In the genomic region with DNA sequence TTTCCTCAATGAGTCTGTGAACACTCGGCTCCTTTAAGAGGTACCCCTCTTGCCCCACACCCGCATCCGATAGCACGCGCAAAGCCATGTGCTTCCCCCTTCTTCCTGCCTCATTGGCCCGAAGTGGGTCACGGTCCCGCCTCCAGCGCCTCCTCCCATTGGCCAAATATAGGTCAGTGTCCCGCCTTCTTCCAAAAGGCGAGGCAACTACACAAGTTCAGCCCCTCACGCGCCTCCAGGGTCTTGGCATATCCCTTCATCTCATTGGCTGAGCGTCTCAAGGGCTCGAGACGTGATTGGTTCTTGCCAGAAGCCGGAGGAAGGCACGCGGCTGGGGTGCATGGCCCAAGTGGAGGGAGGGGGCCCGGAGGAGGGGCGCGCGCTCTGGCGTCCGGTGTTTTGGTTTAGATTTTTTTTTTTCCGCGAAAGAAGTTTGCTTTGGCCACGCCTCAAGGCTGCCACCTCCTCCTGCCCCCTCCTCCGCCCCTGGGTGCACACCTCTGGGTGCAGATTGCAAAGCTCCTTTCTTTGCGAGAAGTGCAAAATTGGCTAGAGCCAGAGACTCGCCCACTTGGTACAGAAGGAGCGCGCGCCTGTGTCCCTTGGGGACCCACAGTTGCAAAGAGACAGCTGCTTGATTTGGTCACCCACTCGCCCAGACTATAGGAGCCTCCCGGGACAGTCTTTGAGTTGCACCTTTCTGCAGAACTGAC, we compare ENCODE assay signal across 8 mouse cellular contexts. TPM values are rescaled to one million over a fixed set of nuclear protein-coding genes. Genes with fewer than 3 reads are reported as not detected.
A peak's percentile ranks its signal among the peaks of the same experiment; 100 is the strongest.
DNase-seq lines count a peak whose midpoint lies in the region; ATAC-seq and TF ChIP-seq lines count a peak whose summit lies in the region.

TSS of gene Dbp (plus strand) at position 359 of the 713 bp plus-strand sequence.

- peak within 1 kb of the TSS; percentile 97 for H3K4me2 ChIP-seq in forebrain, embryonic 16.5 days (ENCODE audit: low read length)
- peak within 1 kb of the TSS; percentile 98 for H3K4me2 ChIP-seq in lung, embryonic 15.5 days

- H3K27ac ChIP-seq in ES-E14 (ENCODE audit: insufficient read depth, low read depth, low read length, poor library complexity, severe bottlenecking): peak within 1 kb of the TSS; percentile 22; the same call in 1 of the 2 replicates
- H3K27ac ChIP-seq in forebrain, embryonic 16.5 days (ENCODE audit: low read length): peak within 1 kb of the TSS; percentile 74
- peak within 1 kb of the TSS; percentile 86 for H3K27ac ChIP-seq in lung, embryonic 15.5 days

- H3K4me1 ChIP-seq in ES-E14 (ENCODE audit: control insufficient read depth in 2 of 2, insufficient read depth in 2 of 2, low read length in 2 of 2, poor library complexity in 1 of 2): peaks cover 5 to 22% of the 10 kb centered on the region in 2 experiments; a peak in 3 of 4 replicates
- H3K4me1 ChIP-seq in forebrain, embryonic 16.5 days (replicated peaks; ENCODE audit: control insufficient read depth, insufficient read depth, low read length): peaks cover 75% of the 10 kb centered on the region
- peaks cover 64% of the 10 kb centered on the region for H3K4me1 ChIP-seq in lung, embryonic 15.5 days

- peak; percentile 99 for DNase-seq in ES-E14 (ENCODE audit: low read depth, low spot score)
- peak; percentile 97 to 100 for DNase-seq in cerebellum, adult 18-20 months
- peak; percentile 96 to 98 for DNase-seq in heart, postnatal 36 days
- DNase-seq in layer of hippocampus, adult 8-10 months (ENCODE audit: low spot score in 2 of 2): peak; percentile 100
- peak; percentile 100 for DNase-seq in ovary, adult 18-20 months (ENCODE audit: low spot score)
- DNase-seq in thymus, postnatal 0 days (ENCODE audit: low spot score): peak; percentile 99

- peak within 1 kb of the TSS; percentile 74 for H3K9ac ChIP-seq in ES-E14 (ENCODE audit: insufficient read depth, low read depth, low read length, poor library complexity, severe bottlenecking)
- H3K9ac ChIP-seq in forebrain, embryonic 16.5 days (replicated peaks; ENCODE audit: low read depth, low read length): peak within 1 kb of the TSS; percentile 56
- peak within 1 kb of the TSS; percentile 77 for H3K9ac ChIP-seq in lung, embryonic 15.5 days

- H3K9me3 ChIP-seq in ES-E14 (ENCODE audit: control insufficient read depth, insufficient read depth, low read depth, low read length): no peaks in the 10 kb centered on the region
- H3K9me3 ChIP-seq in forebrain, embryonic 16.5 days (ENCODE audit: control insufficient read depth, low read length): no peaks in the 10 kb centered on the region
- H3K9me3 ChIP-seq in lung, embryonic 15.5 days: no peaks in the 10 kb centered on the region

- 0% methylated on average over 36 of the region's 36 CpGs for WGBS in forebrain, embryonic 16.5 days
- under 1% methylated on average over 36 of the region's 36 CpGs for WGBS in lung, embryonic 15.5 days

- H3K36me3 ChIP-seq in ES-E14 (ENCODE audit: control insufficient read depth, insufficient read depth, low read length, poor library complexity, severe bottlenecking): peaks cover 2% of the 10 kb centered on the region; the same call in 1 of the 2 replicates
- no peaks in the 10 kb centered on the region for H3K36me3 ChIP-seq in forebrain, embryonic 16.5 days (ENCODE audit: control insufficient read depth, insufficient read depth)
- H3K36me3 ChIP-seq in lung, embryonic 15.5 days: no peaks in the 10 kb centered on the region

- in situ Hi-C loops in ES-E14 (cut with MboI; ENCODE audit: low sequenced_read_pairs in 2 of 2, unreplicated experiment in 2 of 2): no loop called here

- H3K27me3 ChIP-seq in forebrain, embryonic 16.5 days (replicated peaks; ENCODE audit: control insufficient read depth, insufficient read depth, low read length): peaks cover 4% of the 10 kb centered on the region; the same call in 1 of the 2 replicates
- H3K27me3 ChIP-seq in lung, embryonic 15.5 days: peaks cover 15% of the 10 kb centered on the region

- intact Hi-C loops in heart, postnatal 36 days (cut with DNase I): loop anchor here (5.0 kb wide), 1 partner anchor 1002 kb away; no protein-coding TSS in a partner anchor

- H3K4me3 ChIP-seq in ES-E14 (ENCODE audit: insufficient read depth in 1 of 2, low read depth in 1 of 2, low read length in 2 of 2, poor library complexity in 1 of 2, severe bottlenecking in 1 of 2): peak within 1 kb of the TSS; percentile 80 to 85
- H3K4me3 ChIP-seq in forebrain, embryonic 16.5 days (replicated peaks; ENCODE audit: low read length): peak within 1 kb of the TSS; percentile 55
- peak within 1 kb of the TSS; percentile 61 for H3K4me3 ChIP-seq in lung, embryonic 15.5 days

- peak; percentile 86 for ATAC-seq in forebrain, embryonic 16.5 days
- ATAC-seq in lung, embryonic 15.5 days (ENCODE audit: borderline replicate concordance, extremely low read depth, low FRiP score, low TSS enrichment): peak; percentile 90

TF ChIP-seq in ES-E14, 5 proteins besides CTCF, POLR2A, EP300 and RAD21:
- no peak for TF ChIP-seq ZC3H11A (IDR thresholded peaks at IDR 0.05; ENCODE audit: borderline replicate concordance, low read depth, low read length)
- TF ChIP-seq MAFK (IDR thresholded peaks at IDR 0.05; ENCODE audit: insufficient read depth, low read depth, low read length): no peak
- TF ChIP-seq CHD2 (IDR thresholded peaks at IDR 0.05; ENCODE audit: low read depth, low read length): peak; percentile 86
- TF ChIP-seq ZNF384 (IDR thresholded peaks at IDR 0.05; ENCODE audit: low read depth, low read length): peak; percentile 34; the same call in 1 of the 2 replicates
- peak; percentile 49; the same call in 1 of the 2 replicates for TF ChIP-seq HCFC1 (IDR thresholded peaks at IDR 0.05; ENCODE audit: borderline replicate concordance, insufficient read depth, low read length)

RNA-seq across cellular contexts. Expression of gene Dbp, which starts in this region (rescaled TPM):
- 10.0 and 10.6 TPM in 2 replicates for total RNA-seq in ES-E14 (2012; rRNA removed)
- 4.1 and 4.3 TPM in 2 replicates for polyA plus RNA-seq in forebrain, embryonic 16.5 days (2015; fragmentation: Nextera tagmentation; extraction: Ambion mirVana)
- total RNA-seq in heart, postnatal 36 days (2021): 100 to 1,000 TPM in 1 of 2 experiments, 10 to 100 TPM in 1; 44.4 to 158 TPM
- 100 to 1,000 TPM in 2 of 4 experiments, 10 to 100 TPM in 2; 76.7 to 136 (median 109) TPM for total RNA-seq in layer of hippocampus, adult 8-10 months (2022)
- 2.7 and 3.1 TPM in 2 replicates for polyA plus RNA-seq in lung, embryonic 15.5 days (2015; fragmentation: Nextera tagmentation; extraction: Ambion mirVana)
- 10.6 and 13.4 TPM in 2 replicates for polyA plus RNA-seq in thymus, postnatal 0 days (2015; fragmentation: Nextera tagmentation; extraction: Ambion mirVana)

Comparison
In these comparisons a context has a peak if more than half of its experiments do, and no peak if none do; other contexts are left out.
1. Peak in every context shown above with its lines: DNase-seq, ATAC-seq, H3K4me3 ChIP-seq and H3K27ac ChIP-seq.
2. H3K27ac ChIP-seq: peak in every context shown above with its lines; median percentile 86 in lung, embryonic 15.5 days; 74 in forebrain, embryonic 16.5 days; 22 in ES-E14.